8 mouse cellular contexts compared by ENCODE assay signal in genomic region chr12:108275508-108275890, GRCm38 (mm10). TPM values are rescaled to one million over a fixed set of nuclear protein-coding genes. Genes with fewer than 3 reads are reported as not detected.
DNase-seq lines count a peak whose midpoint lies in the region; ATAC-seq and TF ChIP-seq lines count a peak whose summit lies in the region.

No protein-coding gene starts in this region.

- under 1% methylated on average over 36 of the region's 37 CpGs for WGBS in heart, embryonic 11.5 days (ENCODE audit: insufficient replicate concordance)
- under 1% methylated on average over 36 of the region's 37 CpGs for WGBS in kidney, embryonic 15.5 days
- 0% methylated on average over 35 of the region's 37 CpGs for WGBS in limb, embryonic 15.5 days
- WGBS in midbrain, postnatal 0 days, result under 1% methylated on average over 30 of the region's 37 CpGs

- H3K9ac ChIP-seq in heart, embryonic 11.5 days (ENCODE audit: low read depth, low read length), result peak overlapping the region; percentile 84
- peak overlapping the region; percentile 60 for H3K9ac ChIP-seq in kidney, embryonic 15.5 days
- peak overlapping the region; percentile 39; the same call in 1 of the 2 replicates for H3K9ac ChIP-seq in limb, embryonic 15.5 days
- peak overlapping the region; percentile 86 for H3K9ac ChIP-seq in midbrain, postnatal 0 days (replicated peaks; ENCODE audit: low read length, poor library complexity, severe bottlenecking)

- ATAC-seq in heart, embryonic 11.5 days (replicated peaks; ENCODE audit: insufficient number of reproducible peaks, low FRiP score, low TSS enrichment), result peak; percentile 97
- peak; percentile 94 for ATAC-seq in kidney, embryonic 15.5 days (replicated peaks; ENCODE audit: low FRiP score)
- peak; percentile 97 for ATAC-seq in limb, embryonic 15.5 days (ENCODE audit: insufficient number of reproducible peaks, low FRiP score, low TSS enrichment, low read depth)
- peak; percentile 93 for ATAC-seq in midbrain, postnatal 0 days (ENCODE audit: low FRiP score)

- peak; percentile 47; the same call in 1 of the 2 replicates for TF ChIP-seq POLR2A in embryonic fibroblast, embryonic 13.5 days (IDR thresholded peaks at IDR 0.05; ENCODE audit: low read depth, low read length)

- H3K36me3 ChIP-seq in heart, embryonic 11.5 days (ENCODE audit: control insufficient read depth, insufficient read depth, low read length), result no peaks in the 10 kb centered on the region
- no peaks in the 10 kb centered on the region for H3K36me3 ChIP-seq in kidney, embryonic 15.5 days
- H3K36me3 ChIP-seq in limb, embryonic 15.5 days, result no peaks in the 10 kb centered on the region
- H3K36me3 ChIP-seq in midbrain, postnatal 0 days (ENCODE audit: insufficient read depth, low read length), result no peaks in the 10 kb centered on the region

- 0 out of 2 replicates have a peak, but pooled peaks cover 5% of the 10 kb centered on the region for H3K4me1 ChIP-seq in embryonic fibroblast, embryonic 13.5 days (ENCODE audit: control insufficient read depth, insufficient read depth, low read length)
- peaks cover 56% of the 10 kb centered on the region for H3K4me1 ChIP-seq in heart, embryonic 11.5 days (ENCODE audit: control insufficient read depth, insufficient read depth, low read length)
- peaks cover 76% of the 10 kb centered on the region for H3K4me1 ChIP-seq in kidney, embryonic 15.5 days
- H3K4me1 ChIP-seq in limb, embryonic 15.5 days, result peaks cover 74% of the 10 kb centered on the region
- peaks cover 37% of the 10 kb centered on the region for H3K4me1 ChIP-seq in midbrain, postnatal 0 days (ENCODE audit: insufficient read depth, low read length)

- peak; percentile 98 for DNase-seq in CD4-positive helper T cell, adult 2 months (ENCODE audit: low read depth, low spot score)
- peak; percentile 99 for DNase-seq in brain, adult 2 months (ENCODE audit: low read depth, low spot score)
- DNase-seq in midbrain, postnatal 0 days (ENCODE audit: low spot score), result peak; percentile 98
- peak; percentile 57 to 88 for DNase-seq in spleen, postnatal 10 days (ENCODE audit: low spot score in 2 of 2)

- peak overlapping the region; percentile 63 for H3K4me3 ChIP-seq in embryonic fibroblast, embryonic 13.5 days (ENCODE audit: insufficient read depth, low read length)
- H3K4me3 ChIP-seq in heart, embryonic 11.5 days (ENCODE audit: low read depth, low read length), result peak overlapping the region; percentile 68
- peak overlapping the region; percentile 81 for H3K4me3 ChIP-seq in kidney, embryonic 15.5 days (replicated peaks)
- peak overlapping the region; percentile 79 for H3K4me3 ChIP-seq in limb, embryonic 15.5 days
- peak overlapping the region; percentile 83 for H3K4me3 ChIP-seq in midbrain, postnatal 0 days (ENCODE audit: low read depth, low read length)

- H3K4me2 ChIP-seq in heart, embryonic 11.5 days, result peak overlapping the region; percentile 87
- H3K4me2 ChIP-seq in kidney, embryonic 15.5 days, result peak overlapping the region; percentile 97
- H3K4me2 ChIP-seq in limb, embryonic 15.5 days, result peak overlapping the region; percentile 92
- H3K4me2 ChIP-seq in midbrain, postnatal 0 days (ENCODE audit: low read depth, low read length, poor library complexity, severe bottlenecking), result peak overlapping the region; percentile 93

- no peak for TF ChIP-seq CTCF in embryonic fibroblast, embryonic 13.5 days (IDR thresholded peaks at IDR 0.05; ENCODE audit: borderline replicate concordance, insufficient read depth, low read length)
- TF ChIP-seq CTCF in midbrain, postnatal 0 days (IDR thresholded peaks at IDR 0.05), result no peak

- 0 out of 2 replicates have a peak, but pooled peaks cover 3% of the 10 kb centered on the region for H3K27me3 ChIP-seq in heart, embryonic 11.5 days (ENCODE audit: control insufficient read depth, insufficient read depth, low read length)
- peaks cover 15% of the 10 kb centered on the region; the same call in 1 of the 2 replicates for H3K27me3 ChIP-seq in kidney, embryonic 15.5 days
- no peaks in the 10 kb centered on the region; the same call in 1 of the 2 replicates for H3K27me3 ChIP-seq in limb, embryonic 15.5 days
- H3K27me3 ChIP-seq in midbrain, postnatal 0 days (ENCODE audit: insufficient read depth, low read length), result no peaks in the 10 kb centered on the region

- H3K9me3 ChIP-seq in heart, embryonic 11.5 days (replicated peaks; ENCODE audit: control insufficient read depth, low read length), result no peaks in the 10 kb centered on the region
- H3K9me3 ChIP-seq in kidney, embryonic 15.5 days (replicated peaks), result no peaks in the 10 kb centered on the region
- no peaks in the 10 kb centered on the region for H3K9me3 ChIP-seq in limb, embryonic 15.5 days
- no peaks in the 10 kb centered on the region for H3K9me3 ChIP-seq in midbrain, postnatal 0 days (ENCODE audit: low read length)

- H3K27ac ChIP-seq in embryonic fibroblast, embryonic 13.5 days (ENCODE audit: insufficient read depth, low read length), result no peak overlapping the region
- peak overlapping the region; percentile 37; the same call in 1 of the 2 replicates for H3K27ac ChIP-seq in heart, embryonic 11.5 days (ENCODE audit: low read depth, low read length)
- peak overlapping the region; percentile 87 for H3K27ac ChIP-seq in kidney, embryonic 15.5 days
- H3K27ac ChIP-seq in limb, embryonic 15.5 days, result peak overlapping the region; percentile 80
- H3K27ac ChIP-seq in midbrain, postnatal 0 days (ENCODE audit: low read depth, low read length), result peak overlapping the region; percentile 95

RNA-seq across cellular contexts. Expression of gene Ccdc85c, which starts 0.3 kb away (rescaled TPM):
- 1.6 and 2.7 TPM in 2 replicates for polyA plus RNA-seq in embryonic fibroblast, embryonic 13.5 days (2011; ENCODE audit: insufficient read length, low read depth, missing spikeins)
- 6.3 and 7.8 TPM in 2 replicates for polyA plus RNA-seq in heart, embryonic 11.5 days (2014; fragmentation: Nextera tagmentation; extraction: Ambion mirVana)
- 7.7 and 8.1 TPM in 2 replicates for polyA plus RNA-seq in kidney, embryonic 15.5 days (2015; fragmentation: Nextera tagmentation; extraction: Ambion mirVana)
- polyA plus RNA-seq in limb, embryonic 15.5 days (2015; fragmentation: Nextera tagmentation; extraction: Ambion mirVana), result 4.2 and 4.7 TPM in 2 replicates
- 69.1 and 89.6 TPM in 2 replicates for total RNA-seq in midbrain, postnatal 0 days (2014; rRNA removed)
- 16.6 and 19.9 TPM in 2 replicates for polyA plus RNA-seq in midbrain, postnatal 0 days (2015; fragmentation: Nextera tagmentation; extraction: Ambion mirVana)

RNA-seq across cellular contexts. Expression of gene Hhipl1, which starts 30.6 kb away (rescaled TPM):
- polyA plus RNA-seq in embryonic fibroblast, embryonic 13.5 days (2011; ENCODE audit: insufficient read length, low read depth, missing spikeins), result 4.8 and 5.0 TPM in 2 replicates
- polyA plus RNA-seq in heart, embryonic 11.5 days (2014; fragmentation: Nextera tagmentation; extraction: Ambion mirVana), result 0.28 and 0.29 TPM in 2 replicates
- 0.55 and 1.00 TPM in 2 replicates for polyA plus RNA-seq in kidney, embryonic 15.5 days (2015; fragmentation: Nextera tagmentation; extraction: Ambion mirVana)
- 0.97 and 1.4 TPM in 2 replicates for polyA plus RNA-seq in limb, embryonic 15.5 days (2015; fragmentation: Nextera tagmentation; extraction: Ambion mirVana)
- 9.3 and 10.4 TPM in 2 replicates for total RNA-seq in midbrain, postnatal 0 days (2014; rRNA removed)
- polyA plus RNA-seq in midbrain, postnatal 0 days (2015; fragmentation: Nextera tagmentation; extraction: Ambion mirVana), result 2.7 and 2.9 TPM in 2 replicates

RNA-seq across cellular contexts. Expression of gene Cyp46a1, which starts 58.7 kb away (rescaled TPM):
- 1.8 and 3.4 TPM in 2 replicates for polyA plus RNA-seq in embryonic fibroblast, embryonic 13.5 days (2011; ENCODE audit: insufficient read length, low read depth, missing spikeins)
- polyA plus RNA-seq in heart, embryonic 11.5 days (2014; fragmentation: Nextera tagmentation; extraction: Ambion mirVana), result 4.3 and 5.5 TPM in 2 replicates
- 10.0 and 10.9 TPM in 2 replicates for polyA plus RNA-seq in kidney, embryonic 15.5 days (2015; fragmentation: Nextera tagmentation; extraction: Ambion mirVana)
- 6.3 and 7.6 TPM in 2 replicates for polyA plus RNA-seq in limb, embryonic 15.5 days (2015; fragmentation: Nextera tagmentation; extraction: Ambion mirVana)
- 33.2 and 36.0 TPM in 2 replicates for total RNA-seq in midbrain, postnatal 0 days (2014; rRNA removed)
- polyA plus RNA-seq in midbrain, postnatal 0 days (2015; fragmentation: Nextera tagmentation; extraction: Ambion mirVana), result 52.0 and 55.3 TPM in 2 replicates
